Mouse (Mus musculus): ENCODE data around the gene Atp6v1fnb.

DNA sequence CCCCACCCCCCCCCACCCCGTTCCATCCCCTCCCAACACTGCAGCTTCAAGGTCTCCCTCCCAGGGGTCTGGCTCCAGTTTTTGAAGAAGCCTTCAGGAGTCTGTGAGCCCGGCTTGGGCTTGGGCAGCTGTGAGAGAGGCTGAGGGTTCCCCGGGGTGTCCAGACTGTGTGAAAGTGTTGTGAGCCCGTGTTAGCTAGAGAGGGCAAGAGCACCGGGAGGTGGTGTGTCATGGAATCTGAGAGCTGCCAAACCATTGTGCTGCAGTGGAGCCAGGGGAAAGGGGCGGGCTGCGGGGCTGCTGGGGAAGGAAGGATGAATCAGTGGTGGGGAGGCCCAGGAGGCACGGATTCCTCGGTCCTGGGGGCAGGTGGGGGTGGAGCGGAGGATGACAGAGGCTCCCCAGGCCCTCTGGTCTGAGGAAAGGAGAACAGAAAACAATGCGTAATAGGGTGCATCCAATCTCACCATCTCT lies 34.7 kb upstream of the Atp6v1fnb start:
- TF ChIP-seq CTCF (IDR thresholded peaks at IDR 0.05; ENCODE audit: extremely low read depth, insufficient read depth, insufficient read length, insufficient replicate concordance): no peak
- TF ChIP-seq POLR2A (IDR thresholded peaks at IDR 0.05; ENCODE audit: low read depth, low read length): no peak
